Mouse (Mus musculus) hindlimb bud, embryonic 11.5 days (tissue): ENCODE measurements around the gene Aimp2.

Experiments
- DNase-seq: peaks from one replicate; pipeline ENCODE4 v3.0.0-alpha.2; 2012; ENCODE audit warnings: low read depth, low spot score; ENCODE audit errors: extremely low spot score

The Aimp2 gene

GRCm38 (mm10) chr5:143909417-143910400 lies at the start of gene Aimp2, which contains the start of gene Pms2:
Gene Aimp2, minus strand, starts transcription at chr5:143909847.
Gene Pms2, plus strand, starts transcription at chr5:143909964.
- peak; percentile 98 for DNase-seq

GRCm38 (mm10) chr5:143957101-143957500 lies 47.5 kb upstream of the Aimp2 start:
- no peak for DNase-seq

GRCm38 (mm10) chr5:143950016-143950415 lies 40.4 kb upstream of the Aimp2 start:
- DNase-seq = no peak

DNA sequence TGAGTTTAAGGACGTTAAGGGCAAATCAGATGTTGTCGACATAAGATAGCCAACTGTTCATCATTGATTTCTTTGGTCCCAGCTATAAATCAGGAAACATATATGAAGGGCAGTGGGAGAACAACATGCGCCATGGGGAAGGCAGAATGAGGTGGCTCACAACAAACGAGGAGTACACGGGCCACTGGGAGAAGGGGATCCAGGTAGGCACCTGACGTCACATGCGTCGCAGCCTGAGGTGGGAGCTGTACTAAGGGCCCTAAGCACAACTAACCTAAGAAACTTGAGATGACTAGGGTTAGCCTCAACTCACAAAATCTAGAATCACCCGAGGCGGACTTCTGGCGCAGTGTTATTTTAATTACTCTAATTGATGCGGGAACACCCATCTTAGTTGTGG lies 38.7 kb upstream of the Aimp2 start:
- no peak for DNase-seq

DNA sequence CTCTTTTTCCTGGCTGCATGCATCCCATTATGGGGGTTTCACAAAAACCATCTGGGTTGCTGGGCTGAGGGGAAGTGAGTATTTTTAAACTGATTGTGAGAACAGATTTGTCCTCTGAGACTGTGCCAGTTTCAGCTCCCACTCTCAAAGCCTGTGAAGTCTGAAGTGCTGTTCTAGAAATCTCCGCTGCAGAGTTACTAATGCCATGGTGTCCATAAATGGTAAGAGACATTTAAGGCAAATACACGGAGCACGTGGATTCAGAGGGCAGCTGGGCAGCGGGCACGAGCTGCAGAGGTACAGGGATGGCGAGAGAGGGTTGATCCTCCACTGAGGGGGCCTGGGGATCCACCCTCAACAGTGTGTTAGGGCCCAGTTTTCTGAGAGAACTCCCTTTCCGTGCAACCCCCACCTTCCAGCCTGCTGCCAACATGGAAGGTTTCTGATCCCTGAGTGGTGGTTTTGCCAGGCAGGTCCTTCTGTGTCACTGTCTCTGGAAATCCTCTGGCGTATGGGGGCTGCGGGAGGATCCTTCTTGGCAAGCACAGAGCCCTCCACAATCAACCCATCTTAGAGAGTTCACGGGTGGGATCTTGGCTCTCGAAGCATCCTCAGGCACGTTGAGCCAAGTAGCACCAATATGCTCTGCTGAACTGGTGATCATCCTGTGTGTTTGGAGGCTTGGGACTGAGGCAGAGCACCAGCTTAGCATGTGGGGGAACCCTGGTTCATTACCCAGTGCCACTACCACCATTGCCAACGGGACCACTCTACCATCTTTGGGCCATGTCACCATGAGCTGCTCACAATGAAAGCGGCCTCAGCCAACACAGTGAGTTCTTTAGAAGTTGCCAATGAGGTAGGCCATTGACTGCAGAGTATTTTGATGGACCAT lies 33.8 kb upstream of the Aimp2 start:
- DNase-seq = no peak

- DNase-seq = no peak
These were observed 31.9 kb upstream of the Aimp2 start for GRCm38 (mm10) chr5:143941588-143941987.

GRCm38 (mm10) chr5:143936156-143936555 lies 26.5 kb upstream of the Aimp2 start:
- DNase-seq = no peak

DNA sequence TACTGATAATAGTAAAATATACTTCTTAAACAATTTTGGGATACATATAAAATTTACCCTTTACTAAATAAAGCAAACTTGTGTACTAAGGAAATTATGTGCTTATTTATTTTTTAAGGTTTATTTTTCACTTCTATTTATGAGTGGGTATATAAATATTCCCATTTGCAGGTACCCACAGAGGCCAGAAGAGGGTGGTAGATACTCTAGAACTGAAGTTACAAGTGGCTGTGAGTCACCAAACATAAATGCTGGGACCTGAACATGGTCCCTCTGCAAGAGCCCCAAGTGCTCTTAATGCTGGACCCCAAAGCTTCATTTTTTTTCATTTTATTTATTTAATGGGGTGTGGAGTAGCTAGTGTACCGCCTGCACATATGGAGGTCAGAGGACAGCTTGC lies 24.2 kb upstream of the Aimp2 start:
- no peak for DNase-seq

GRCm38 (mm10) chr5:143933414-143933813 lies 23.8 kb upstream of the Aimp2 start:
- DNase-seq = no peak

DNA sequence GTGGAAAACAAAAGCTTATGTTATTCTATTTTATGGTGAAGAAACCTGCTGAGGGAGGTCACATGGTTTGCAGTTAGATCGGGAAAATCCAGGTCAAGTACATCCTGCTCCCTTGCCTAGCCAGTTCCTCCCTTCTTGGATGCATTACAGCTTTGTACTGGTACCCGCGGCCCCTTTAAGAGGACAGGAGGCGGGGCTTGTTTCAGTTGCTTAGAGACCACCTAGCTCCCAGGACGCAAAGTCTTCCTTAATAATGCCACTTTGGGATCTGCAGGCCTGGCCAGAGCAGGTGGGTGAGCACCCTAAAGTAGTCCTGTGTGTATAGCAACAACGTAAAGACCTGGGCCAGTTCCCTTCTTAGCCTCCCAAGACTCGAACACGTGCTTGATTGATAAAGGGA lies 23.2 kb upstream of the Aimp2 start, which contains the start of gene Rsph10b:
Gene Rsph10b (plus strand): TSS at position 205 of the 400 bp plus-strand sequence.
- DNase-seq = no peak

DNA sequence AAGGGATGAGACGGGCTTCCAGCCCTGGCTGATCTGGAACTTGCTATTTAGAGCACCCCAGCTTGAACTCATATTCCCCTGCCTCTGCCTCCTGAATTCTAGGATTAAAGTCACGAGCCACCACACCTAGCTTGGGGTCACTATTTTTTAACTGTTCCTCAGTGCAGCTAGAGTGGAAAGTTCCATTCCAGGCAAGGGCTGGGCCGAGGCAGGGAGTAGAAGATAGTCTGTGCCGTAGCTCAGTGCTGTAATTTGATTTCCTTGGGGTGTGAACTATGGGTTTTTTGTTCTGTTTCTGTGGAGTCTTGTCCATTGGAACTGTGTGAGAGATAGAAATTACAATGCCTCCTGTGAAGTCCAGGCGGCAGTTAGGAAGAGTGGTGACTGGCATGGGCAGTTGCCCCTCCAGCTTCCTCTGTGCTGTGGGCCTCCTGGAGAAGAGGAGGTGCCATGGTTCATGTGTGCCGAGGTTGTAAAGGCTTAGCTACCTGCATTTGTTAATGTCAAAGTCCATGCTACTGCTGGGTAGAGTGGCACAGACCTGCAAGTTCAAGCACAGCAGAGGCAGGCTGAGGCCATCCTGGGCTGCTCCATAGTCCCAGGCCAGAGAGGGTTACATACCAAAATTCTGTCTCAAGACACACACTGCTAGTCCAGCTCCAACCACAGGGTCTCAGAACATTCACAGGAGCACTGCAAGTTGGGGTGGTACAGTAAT lies 22.4 kb upstream of the Aimp2 start:
- DNase-seq = no peak

DNA sequence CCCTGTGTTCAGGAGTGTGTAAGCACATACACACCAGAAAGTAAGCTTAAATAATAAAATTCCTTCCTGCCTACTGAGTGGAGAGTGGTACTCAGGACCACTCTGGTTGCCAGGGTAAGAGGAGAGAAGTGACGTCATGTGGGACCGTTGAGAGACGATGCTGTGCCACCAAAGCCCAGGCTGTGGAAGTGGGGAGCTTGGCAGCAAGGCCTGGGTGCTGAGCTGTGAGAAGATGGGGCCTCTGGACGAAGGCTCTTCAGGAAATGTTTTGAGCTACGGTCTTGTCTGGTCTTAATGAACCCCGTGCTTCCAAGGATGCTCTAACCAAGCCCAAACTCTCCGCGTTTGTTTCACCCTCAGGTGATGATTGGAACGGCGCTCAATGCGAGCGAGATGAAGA lies 21.0 kb upstream of the Aimp2 start:
- no peak for DNase-seq

DNA sequence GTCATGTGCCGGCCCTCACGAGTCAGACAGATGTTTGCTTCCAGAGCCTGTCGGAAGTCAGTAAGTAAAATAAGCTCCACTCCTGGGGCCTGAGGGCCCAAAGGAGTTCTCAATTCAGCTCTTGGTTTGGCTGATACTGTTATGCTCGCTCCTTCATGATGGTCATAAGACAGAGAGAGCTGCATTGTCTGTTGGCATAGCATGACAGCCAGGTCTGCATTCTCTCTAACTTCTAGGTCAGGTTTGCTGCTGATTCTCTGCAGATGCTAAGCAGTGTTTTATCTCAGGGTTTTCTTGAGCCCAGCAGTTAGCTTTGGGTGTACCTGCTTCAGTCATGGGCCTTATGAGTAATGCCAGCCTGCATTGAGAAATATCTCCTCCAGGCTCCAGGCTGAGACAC lies 19.6 kb upstream of the Aimp2 start:
- DNase-seq = no peak

DNA sequence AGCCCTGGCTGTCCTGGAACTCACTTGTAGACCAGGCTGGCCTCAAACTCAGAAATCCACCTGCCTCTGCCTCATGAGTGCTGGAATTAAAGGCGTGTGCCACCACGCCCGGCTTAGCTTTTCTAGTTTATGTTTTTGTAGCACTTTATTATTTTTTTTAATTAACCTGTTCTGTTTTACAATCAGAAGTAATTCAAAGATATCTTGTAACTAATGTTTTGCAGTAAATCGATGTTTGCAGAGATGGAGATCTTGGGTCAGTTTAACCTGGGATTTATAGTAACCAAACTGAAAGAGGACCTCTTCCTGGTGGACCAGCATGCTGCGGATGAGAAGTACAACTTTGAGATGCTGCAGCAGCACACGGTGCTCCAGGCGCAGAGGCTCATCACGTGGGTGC lies 18.2 kb upstream of the Aimp2 start, which contains the start of gene Gm42421:
Gene Gm42421 (plus strand): TSS at position 301 of the 400 bp plus-strand sequence.
- DNase-seq = no peak

GRCm38 (mm10) chr5:143924781-143925452 lies 15.3 kb upstream of the Aimp2 start:
- no peak for DNase-seq

- DNase-seq = no peak
These were observed 8.5 kb upstream of the Aimp2 start for GRCm38 (mm10) chr5:143918120-143918519.

DNA sequence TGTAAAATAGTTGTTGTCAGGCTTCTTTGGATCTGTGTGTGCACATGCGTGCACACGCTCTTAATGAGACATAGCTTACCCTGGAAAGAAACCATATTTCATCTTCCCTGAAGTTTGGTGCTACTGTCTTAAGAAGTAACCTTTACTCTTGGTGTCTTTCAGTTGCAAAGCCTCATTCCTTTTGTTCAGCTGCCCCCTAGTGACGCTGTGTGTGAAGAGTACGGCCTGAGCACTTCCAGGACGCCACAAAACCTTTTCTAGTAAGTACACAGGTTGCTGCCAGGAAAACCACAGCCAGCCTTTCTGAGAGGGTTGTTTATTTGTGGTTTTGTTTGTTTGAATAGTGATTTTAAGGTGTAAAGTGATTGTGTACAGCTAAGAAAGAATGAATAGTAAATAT lies 7.8 kb upstream of the Aimp2 start:
- no peak for DNase-seq

- no peak for DNase-seq
These were observed 6.6 kb upstream of the Aimp2 start for GRCm38 (mm10) chr5:143916221-143916620.

DNA sequence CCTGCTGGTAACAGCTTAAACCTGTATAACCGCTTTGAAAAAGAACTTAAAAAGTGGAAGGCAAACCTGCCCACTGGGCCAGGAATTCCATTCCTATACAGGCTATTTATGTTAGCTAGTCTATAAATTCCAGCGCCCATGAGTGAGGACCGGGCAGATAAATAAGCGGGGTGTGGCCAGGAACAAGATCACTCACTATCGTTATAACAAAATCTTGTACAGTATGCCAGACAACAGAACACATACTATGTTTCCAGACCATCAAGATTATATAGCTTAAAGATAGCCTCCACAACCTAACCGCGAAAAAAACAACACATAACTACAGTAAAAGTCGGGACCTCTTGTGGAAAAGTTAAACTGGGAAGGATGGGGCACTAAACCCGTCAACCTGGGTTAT lies 721 bp downstream of the Aimp2 start:
- DNase-seq = no peak

DNA sequence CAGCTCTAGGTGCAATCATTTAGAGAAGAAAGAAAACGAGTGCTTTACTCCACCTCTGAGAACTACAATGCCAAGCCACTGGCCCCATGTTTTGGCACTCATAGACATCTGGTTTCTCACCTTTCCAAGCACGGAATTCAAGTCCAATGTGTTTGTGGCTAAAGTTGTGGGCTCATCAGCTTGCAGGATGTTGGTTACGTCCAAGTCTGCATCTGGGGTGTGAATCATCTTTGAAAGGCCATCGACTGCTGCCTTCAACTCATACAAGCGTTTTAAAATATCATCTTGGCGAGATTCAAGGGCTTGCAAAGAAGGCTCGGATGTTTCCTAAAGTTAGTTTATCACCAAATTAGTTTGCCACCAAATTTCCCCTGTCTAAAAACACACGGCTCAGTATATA lies 3.2 kb downstream of the Aimp2 start:
- no peak for DNase-seq
